Mouse (Mus musculus) ES-CJ7 (cell line): ENCODE data around the gene Zfp444.
A peak's percentile ranks its signal among the peaks of the same experiment; 100 is the strongest.
"Not testable (repeated sequence)": the region's sequence is repeated elsewhere in the genome, so short reads cannot be mapped to it uniquely, and the experiment has no call there.

Experiments used
- DNase-seq: peaks from one replicate; pipeline ENCODE4 v3.0.0; 2011; ENCODE audit warnings: low read depth, low spot score

The Zfp444 gene

DNA sequence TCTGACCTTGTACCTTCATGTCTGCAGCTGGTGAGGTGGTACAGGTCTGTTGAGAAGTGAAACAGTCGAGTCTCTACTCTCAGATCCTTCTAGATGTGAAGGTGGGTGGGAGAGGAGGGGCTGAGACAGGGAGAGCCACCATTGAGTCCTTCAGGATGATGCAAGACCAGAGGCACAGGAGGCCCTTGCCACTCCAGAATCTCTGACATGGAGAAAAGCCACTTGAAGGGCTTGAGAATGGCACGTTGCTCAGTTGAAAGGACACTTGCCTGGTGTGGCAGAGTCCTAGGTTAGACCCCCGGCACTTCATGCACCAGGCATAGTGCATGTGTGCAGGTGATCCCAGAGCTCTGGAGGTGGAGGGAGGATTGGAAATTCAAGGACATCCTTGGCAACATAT lies 10.5 kb upstream of the Zfp444 start:
- DNase-seq, result no peak

DNA sequence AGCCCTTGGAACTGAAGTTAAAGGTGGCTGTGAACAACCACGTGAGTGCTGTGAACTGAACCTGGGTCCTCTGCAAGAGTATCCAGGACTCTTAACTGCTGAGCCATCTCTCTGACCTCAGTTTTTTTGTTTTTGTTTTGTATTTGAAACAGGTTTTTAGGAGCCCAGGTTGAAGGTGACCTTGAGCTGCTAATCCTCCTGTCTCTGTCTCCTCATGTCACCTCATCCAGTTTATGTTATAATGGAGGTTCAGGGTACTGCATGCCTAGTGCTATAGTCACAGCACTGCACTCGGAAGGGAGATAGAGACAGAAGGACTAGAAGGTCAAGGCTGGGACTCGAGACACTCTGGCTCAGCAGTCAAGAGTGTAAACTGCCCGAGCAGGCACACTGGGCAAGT lies 9.9 kb upstream of the Zfp444 start:
- peak; percentile 23 for DNase-seq

DNA sequence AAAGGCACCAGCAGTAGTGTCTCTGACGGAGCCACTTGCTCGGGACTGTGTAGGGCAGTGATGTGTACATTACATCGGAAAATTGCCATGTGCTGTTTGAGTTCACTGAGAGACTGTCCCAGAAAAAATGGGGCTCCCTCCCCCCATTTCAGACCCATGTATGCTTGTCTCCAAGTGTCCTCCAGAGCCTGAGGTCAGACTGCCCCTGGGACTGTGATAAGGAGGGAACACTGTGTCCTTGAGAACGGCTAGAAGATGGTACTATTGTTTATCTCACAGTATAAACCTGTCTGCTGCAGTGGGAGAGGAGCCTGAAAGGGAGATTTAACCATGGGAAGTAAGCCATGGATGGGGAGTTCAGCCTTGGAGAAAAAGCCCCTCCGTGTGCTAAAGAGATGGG lies 7.4 kb upstream of the Zfp444 start:
- DNase-seq, result no peak

DNA sequence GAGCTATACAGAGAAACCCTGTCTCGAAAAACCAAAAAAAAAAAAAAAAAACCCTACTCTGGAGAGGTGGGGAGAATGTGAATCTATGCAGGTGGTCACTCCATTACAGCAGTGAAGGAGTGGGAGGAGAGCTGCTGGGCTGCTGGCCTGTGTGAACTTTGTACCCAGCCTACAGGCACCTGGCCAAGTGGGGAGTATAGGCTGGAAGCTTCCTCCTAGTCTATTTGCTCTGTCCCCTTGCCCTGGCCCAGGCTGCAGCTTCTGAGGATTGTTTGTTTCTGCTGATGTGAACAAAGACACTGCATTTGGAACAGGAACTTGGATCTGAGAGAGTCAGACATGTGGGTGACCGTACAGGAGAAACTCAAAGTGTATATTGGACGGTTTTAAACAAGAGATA lies 2.6 kb upstream of the Zfp444 start:
- no peak for DNase-seq

DNA sequence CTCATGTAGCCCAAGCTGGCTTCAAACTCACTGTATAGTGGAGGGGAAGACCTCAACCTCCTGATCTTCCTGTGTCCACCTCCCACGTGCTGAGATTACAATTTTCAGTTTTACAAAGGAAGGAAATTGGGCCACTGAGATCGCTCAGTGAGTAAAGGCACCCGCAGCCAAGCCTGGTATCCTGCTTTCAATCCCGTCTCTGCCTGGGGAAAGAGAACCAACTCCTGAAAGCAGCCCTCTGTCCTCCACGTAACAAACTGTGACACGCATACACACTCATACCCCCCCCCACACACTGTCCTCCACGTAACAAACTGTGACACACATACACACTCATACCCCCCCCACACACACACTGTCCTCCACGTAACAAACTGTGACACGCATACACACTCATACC lies 1.6 kb upstream of the Zfp444 start:
- no peak for DNase-seq

DNA sequence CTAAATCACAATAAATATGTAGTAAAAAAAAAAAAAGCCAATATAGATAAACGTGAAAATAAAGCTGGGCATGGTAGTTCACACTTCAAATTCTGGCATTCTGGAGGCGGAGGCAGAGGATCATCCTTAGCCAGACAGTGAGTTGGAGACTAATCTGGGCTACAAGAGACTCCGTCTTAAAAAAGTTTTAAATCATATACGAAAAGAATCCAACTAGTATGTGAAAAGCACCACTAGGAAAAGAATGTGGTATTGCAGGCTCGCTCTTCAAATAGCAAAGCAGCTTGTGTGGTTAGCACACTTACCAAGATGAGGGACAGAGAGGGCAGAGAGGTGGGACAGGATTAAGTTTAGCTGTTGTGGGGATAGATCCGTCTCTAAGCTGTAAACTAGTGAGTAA lies 1.2 kb upstream of the Zfp444 start:
- DNase-seq, result no peak

- DNase-seq, result peak; percentile 79
Observed at GRCm38 (mm10) chr7:6171444-6172005, 501 bp upstream of the Zfp444 start.

GRCm38 (mm10) chr7:6172674-6173244 lies 733 bp downstream of the Zfp444 start:
- peak; percentile 65 for DNase-seq

- no peak for DNase-seq
Observed at GRCm38 (mm10) chr7:6173872-6174271, 1.8 kb downstream of the Zfp444 start.

- DNase-seq, result not testable (repeated sequence)
Observed at GRCm38 (mm10) chr7:6174365-6174987, 2.5 kb downstream of the Zfp444 start.

DNA sequence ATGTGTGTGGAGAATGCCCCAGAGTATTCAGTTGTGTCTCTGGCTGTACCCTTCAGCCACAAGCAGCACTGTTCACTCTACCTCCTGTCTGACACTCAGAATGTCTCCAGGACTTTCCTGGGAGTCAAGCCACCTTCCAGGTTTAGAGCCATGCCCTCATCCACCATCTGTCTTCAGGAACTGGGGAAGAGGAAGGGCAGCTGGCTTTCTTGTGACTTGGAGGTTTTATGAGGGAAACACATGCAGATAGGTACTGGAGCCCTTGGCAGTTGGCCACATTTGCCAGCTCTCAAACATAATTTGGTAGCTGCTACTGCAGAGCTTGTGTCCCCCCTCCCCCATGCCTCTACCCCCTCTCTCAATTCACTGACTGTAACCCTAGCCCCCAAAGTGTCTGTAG lies 7.0 kb downstream of the Zfp444 start:
- DNase-seq, result no peak

- no peak for DNase-seq
Observed at GRCm38 (mm10) chr7:6182882-6183281, 10.9 kb downstream of the Zfp444 start.

DNA sequence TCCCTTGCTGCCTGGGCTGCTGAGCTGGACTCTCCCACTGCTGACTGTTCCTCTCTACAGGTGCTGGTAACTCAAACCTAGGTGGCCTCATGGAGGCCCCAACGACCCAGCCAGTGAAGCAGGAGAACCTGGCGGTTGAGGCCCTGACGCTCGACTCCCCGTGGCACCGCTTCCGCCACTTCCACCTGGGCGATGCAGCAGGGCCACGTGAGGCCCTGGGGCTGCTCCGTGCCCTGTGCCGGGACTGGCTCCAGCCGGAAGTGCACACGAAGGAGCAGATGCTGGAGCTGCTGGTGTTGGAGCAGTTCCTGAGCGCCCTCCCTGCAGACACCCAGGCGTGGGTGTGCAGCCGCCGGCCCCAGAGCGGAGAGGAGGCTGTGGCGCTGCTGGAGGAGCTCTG lies 11.8 kb downstream of the Zfp444 start:
- DNase-seq, result no peak

GRCm38 (mm10) chr7:6184521-6184920 lies 12.5 kb downstream of the Zfp444 start:
- DNase-seq, result no peak

- no peak for DNase-seq
Observed at GRCm38 (mm10) chr7:6185391-6185790, 13.4 kb downstream of the Zfp444 start.

DNA sequence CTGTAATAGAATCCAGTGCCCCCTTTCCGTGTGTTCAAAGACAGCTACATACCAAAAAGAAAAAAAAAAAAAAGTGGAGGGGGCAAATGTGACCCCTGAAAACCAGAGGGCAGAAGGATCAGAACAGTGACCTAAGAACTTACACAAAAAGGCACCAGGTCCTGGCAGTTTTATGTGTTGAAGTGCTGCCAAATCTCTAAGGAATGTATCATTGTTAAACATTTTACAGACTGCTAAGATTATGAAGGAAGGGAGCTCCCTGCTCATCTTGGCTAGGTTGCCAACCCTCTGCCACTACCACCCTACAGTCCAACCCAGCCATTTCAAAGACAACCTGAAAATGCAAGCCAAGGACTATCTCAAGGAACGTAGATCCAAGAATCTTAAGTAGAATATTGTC lies 14.2 kb downstream of the Zfp444 start:
- DNase-seq, result no peak

DNA sequence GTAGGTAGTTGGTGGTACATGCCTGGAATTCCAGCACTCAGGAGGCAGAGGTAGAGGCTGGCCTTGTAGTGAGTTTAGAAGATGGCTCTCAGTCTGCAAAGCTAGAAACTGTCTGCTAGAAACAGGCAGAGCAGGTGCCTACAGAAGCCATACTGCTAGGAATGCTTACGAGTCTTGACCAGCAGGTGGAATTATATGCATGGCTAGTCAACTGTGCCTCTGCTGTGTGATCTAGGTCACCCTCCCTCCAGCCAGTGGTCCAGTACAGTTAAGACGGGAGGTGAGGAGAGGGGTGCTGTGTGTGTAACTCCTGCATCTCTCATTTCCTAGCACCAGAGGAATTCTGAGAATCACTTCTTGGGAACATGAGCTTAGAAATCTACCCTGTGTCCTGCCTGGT lies 14.7 kb downstream of the Zfp444 start:
- DNase-seq, result no peak

- DNase-seq, result peak; percentile 84
Observed at GRCm38 (mm10) chr7:6189542-6189941, 17.5 kb downstream of the Zfp444 start.

- peak; percentile 86 for DNase-seq
Observed at GRCm38 (mm10) chr7:6191376-6191775, 19.4 kb downstream of the Zfp444 start.

DNA sequence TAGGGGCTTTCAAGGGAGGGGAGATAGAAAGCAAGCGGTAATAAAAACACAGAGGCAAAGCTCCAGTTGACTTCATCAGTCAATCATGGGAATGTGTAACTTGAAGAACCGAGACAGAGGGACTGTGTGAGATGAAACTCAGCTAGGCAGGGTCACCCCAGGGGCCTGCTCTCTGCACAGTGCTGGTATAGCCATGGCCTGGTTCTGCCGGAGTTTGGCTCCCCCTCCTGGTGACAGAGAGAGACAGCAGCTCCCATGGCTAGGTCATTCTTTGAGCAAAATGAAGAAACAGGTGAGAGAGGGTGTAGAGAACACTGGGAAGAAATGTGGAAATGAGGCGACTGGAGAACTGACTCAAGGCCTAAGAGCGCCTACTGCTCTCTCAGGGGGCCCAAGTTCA lies 22.1 kb downstream of the Zfp444 start:
- DNase-seq, result peak; percentile 73

DNA sequence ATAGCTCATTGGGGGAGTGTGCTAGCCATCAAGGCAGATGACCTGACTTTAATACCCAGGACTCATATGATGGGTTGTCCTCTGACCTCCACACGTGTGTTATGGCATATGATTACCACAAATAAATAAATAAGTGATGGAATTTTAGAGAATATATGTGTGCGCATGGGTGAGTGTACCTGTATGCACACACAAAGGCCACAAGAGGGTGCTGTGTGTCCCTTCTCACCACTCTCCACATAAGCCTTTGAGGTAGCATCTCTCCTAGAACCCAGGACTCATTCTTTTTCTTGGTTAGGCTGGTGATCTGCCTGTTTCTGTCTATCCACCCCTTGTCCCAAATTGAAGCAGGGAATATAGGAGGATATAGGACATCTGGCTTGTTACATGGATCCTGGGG lies 23.8 kb downstream of the Zfp444 start:
- DNase-seq, result peak; percentile 54

- no peak for DNase-seq
Observed at GRCm38 (mm10) chr7:6196790-6197189, 24.8 kb downstream of the Zfp444 start, which contains the start of gene Galp. TSS of gene Galp (plus strand) at chr7:6197090.

GRCm38 (mm10) chr7:6204200-6204599 lies 32.2 kb downstream of the Zfp444 start:
- peak; percentile 81 for DNase-seq
